Mouse (Mus musculus) right cerebral cortex, adult 18-20 months (tissue): ENCODE measurements at regions not wholly inside any gene's neighbourhood (a gene's known extent, or its start where the extent isn't known, plus 50 kb on each side); places are given as distances from the start of the nearest gene placed in this dataset.

Source experiments
- DNase-seq: peaks from one replicate; pipeline ENCODE4 v3.0.0; 2022; ENCODE audit warnings: mixed read lengths

- no peak for DNase-seq
Measured at GRCm38 (mm10) chr10:37313461-37313860, 174.7 kb upstream of the Marcks start.

GRCm38 (mm10) chr10:37310266-37310945 is 171.7 kb upstream of the Marcks start:
- DNase-seq = no peak

DNA sequence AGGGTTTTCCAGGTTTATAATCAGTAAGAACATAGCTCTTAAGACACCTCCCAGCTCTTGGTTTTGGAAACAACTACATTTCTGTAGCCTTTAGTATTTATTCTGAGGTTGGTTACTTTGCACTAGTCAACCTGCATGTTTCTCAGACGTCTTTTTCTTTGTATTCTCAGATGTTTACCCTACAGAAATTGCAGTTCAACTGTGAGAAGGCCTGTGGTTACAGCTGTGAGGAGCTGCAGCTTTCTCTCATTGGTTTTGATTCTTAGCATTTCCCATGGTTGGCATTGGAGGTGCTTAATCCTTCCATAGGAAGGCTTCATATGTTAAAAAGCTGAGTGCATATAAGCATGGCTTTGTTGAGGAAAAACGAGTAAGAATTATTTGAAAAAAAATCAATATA is 165.9 kb upstream of the Marcks start:
- no peak for DNase-seq

GRCm38 (mm10) chr10:37300181-37300889 is 161.6 kb upstream of the Marcks start:
- no peak for DNase-seq

DNA sequence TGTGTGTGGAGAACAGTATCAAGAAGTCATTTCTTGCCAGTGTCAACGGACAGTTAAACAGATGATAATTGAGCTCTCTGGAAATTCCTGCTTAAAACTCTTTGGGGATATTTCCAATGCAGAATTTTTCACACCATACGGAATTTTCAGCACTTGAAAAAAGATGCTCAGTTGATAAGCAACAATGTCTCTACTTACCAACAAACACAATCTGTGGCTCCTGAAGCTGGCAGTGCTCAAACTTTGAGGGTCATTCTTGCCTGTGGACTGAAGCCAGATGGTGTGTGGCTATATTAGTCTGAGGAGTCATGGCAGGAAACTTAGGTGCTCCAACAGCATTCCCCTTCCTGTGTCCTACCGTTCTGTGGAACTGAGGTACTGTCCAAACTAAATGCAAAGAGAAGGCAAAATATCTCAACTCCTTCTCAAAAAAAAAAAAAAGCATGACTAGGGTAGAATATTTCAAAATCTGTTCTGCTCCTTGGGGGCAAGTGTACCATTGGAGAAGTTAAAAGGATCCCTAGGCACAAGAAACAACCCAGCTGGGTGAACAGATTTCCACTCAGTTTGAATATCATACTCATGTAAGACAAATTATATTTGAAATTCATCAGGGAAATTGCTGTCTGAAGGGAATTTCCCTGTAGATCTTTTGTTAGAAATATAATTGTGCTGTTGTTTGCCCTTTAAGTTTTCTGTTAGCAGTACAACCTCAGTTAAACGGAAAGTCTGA is 160.1 kb upstream of the Marcks start:
- no peak for DNase-seq

DNA sequence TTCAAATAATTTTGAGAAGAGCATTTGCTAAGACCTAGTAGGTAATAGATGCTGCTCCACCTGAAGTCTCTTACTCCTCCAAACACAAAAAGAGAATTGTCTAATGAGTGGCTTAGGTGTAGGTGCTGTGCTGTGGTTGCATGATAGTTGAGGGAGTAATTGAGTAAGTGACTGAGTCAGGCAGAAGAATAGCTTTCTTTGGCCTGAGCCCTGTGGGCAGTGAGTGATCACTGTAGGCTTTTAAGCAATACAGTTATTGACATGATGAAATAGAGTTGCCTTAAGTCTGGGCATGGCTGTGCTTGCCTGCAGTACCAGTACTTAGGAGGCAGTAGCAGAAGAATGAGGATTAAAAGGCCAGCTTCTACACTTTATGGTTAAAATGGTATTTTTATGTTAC is 155.5 kb upstream of the Marcks start:
- DNase-seq = no peak

GRCm38 (mm10) chr10:37293292-37293691 is 154.6 kb upstream of the Marcks start:
- no peak for DNase-seq

GRCm38 (mm10) chr10:37291639-37292495 is 153.1 kb upstream of the Marcks start:
- no peak for DNase-seq

DNA sequence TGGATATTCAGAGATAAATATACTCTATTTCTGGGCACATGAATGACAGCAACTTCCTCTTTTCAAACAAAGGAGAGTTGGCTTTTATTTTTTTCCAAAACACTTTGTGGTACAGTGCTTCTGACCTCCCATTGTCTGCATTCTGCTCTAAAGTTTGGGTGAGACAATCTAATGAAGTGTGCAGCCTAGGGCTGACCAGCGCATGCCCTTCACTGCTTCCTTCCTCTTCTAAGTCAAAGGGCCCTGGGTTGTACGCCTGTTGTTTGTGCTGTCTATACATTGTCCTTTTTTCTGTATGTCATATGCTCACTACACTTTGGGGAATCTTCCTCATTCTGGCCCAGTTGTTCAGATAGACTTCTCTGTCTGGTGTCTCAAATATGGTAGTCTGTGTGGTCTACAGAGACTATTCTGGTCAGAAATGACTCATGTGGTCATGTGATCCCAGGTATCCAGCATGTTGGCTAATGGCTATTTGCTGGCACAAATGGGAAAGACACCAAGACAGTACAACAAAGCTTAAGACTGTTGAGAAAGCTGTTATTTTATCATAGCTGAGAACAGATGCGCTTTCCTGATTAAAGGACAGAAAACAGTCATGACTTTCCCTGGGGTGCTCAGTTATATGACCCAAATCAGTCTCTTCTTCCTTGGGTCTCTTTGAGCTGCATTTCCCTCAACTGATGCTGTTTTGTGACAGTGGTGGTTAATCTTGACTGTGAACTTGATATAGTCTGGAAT is 151.4 kb upstream of the Marcks start:
- no peak for DNase-seq

GRCm38 (mm10) chr10:37286305-37286704 is 147.6 kb upstream of the Marcks start:
- DNase-seq = no peak

DNA sequence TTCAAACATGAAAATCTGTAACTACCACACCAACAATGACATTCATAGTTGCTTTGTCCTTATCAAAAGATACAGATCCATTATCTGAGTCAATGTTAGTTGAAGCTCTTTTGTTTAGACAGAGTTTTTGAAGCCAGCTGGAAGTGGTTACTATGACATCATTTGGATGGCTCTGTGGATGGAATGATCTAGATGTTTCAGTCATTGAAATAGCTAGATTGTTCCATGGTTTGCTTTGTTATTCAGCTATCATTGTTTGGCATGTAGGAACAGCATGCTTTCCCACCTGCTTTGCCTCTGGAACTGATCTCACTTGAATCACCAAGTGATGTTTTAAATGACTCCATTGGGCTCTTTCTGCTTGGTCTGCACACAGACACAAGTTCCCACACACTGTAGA is 144.2 kb upstream of the Marcks start:
- no peak for DNase-seq

GRCm38 (mm10) chr10:37280823-37281222 is 142.1 kb upstream of the Marcks start:
- DNase-seq = no peak

- no peak for DNase-seq
Measured at GRCm38 (mm10) chr10:37280150-37280820, 141.6 kb upstream of the Marcks start.

DNA sequence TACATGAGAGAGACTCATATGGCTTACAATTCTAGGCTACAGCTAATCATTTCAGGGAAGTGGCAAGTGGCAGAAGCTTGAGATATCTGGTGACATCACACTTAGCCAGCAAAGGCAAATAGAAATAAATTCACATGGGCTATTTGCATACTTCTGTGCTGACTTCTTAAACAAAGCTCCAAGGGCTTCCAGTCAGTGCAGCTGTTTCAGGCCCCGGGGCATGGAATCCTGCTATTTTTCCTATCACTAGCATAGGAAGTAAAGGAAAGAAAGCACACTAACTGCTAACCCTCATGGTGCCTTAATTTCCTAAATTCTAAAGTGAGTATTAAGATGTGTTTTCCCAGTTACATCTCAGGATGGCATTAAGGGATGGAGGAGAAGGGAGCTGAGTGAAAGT is 140.6 kb upstream of the Marcks start:
- DNase-seq = no peak

- no peak for DNase-seq
Measured at GRCm38 (mm10) chr10:37275857-37276256, 137.1 kb upstream of the Marcks start.

GRCm38 (mm10) chr10:37275271-37275670 is 136.6 kb upstream of the Marcks start:
- DNase-seq = no peak

DNA sequence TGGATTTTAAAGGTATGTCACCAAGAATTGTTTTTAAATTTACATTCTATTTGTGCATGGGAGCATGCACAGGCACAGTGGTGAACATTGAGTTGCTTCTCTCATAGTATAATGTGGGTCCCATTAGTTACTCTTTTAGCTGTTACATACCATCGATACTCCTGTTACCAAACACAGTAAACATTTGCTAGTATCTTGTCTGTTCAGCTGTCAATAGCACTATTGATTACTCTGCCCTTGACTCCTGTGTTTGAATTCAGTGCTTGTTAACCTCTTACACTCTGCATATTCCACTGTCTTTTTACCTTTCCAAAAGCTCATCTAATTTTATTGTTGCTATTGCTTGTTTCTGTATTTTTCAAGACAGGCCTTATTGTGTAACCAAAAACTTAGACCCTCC is 133.2 kb upstream of the Marcks start:
- no peak for DNase-seq

- DNase-seq = no peak
Measured at GRCm38 (mm10) chr10:37270236-37271000, 131.7 kb upstream of the Marcks start.

GRCm38 (mm10) chr10:37266909-37267308 is 128.2 kb upstream of the Marcks start:
- DNase-seq = no peak

- DNase-seq = no peak
Measured at GRCm38 (mm10) chr10:37260791-37261488, 122.2 kb upstream of the Marcks start.
